Mouse (Mus musculus) hindbrain, embryonic 13.5 days (tissue): ENCODE measurements around the gene Megf11. TPM values are rescaled to one million over a fixed set of nuclear protein-coding genes. Genes with fewer than 3 reads are reported as not detected.

Source experiments
- ATAC-seq: fragments of 200-750 bp; cut with Nextera tagmentation; 2 replicates; pipeline ENCODE4 v1.8.0; 2017; ENCODE audit warnings: moderate TSS enrichment; ENCODE audit not compliant: low FRiP score
- H3K27ac ChIP-seq: fragments of 300-500 bp; sonication (generic); 2 replicates; pipeline ENCODE4 v1.5.1; 2015; ENCODE audit warnings: inconsistent platforms, mild to moderate bottlenecking, moderate library complexity
- H3K27me3 ChIP-seq: fragments of 300-500 bp; sonication (generic); 2 replicates; pipeline ENCODE4 v1.6.1; 2015; ENCODE audit warnings: mild to moderate bottlenecking, inconsistent platforms
- H3K36me3 ChIP-seq: fragments of 300-500 bp; sonication (generic); 2 replicates; pipeline ENCODE4 v1.6.1; 2015; ENCODE audit warnings: mild to moderate bottlenecking, inconsistent platforms
- H3K4me1 ChIP-seq: fragments of 300-500 bp; sonication (generic); replicated peaks from 2 replicates; pipeline ENCODE4 v1.6.1; 2015; ENCODE audit warnings: inconsistent platforms
- H3K4me2 ChIP-seq: fragments of 300-500 bp; sonication (generic); 2 replicates; pipeline ENCODE4 v1.6.1; 2015; ENCODE audit warnings: inconsistent platforms, mild to moderate bottlenecking, moderate library complexity
- H3K4me3 ChIP-seq: fragments of 300-500 bp; sonication (generic); 2 replicates; pipeline ENCODE4 v1.5.1; 2015; ENCODE audit warnings: mild to moderate bottlenecking, inconsistent platforms
- H3K9ac ChIP-seq: fragments of 300-500 bp; sonication (generic); 2 replicates; pipeline ENCODE4 v1.6.1; 2015; ENCODE audit warnings: mild to moderate bottlenecking, inconsistent platforms
- H3K9me3 ChIP-seq: fragments of 300-500 bp; sonication (generic); 2 replicates; pipeline ENCODE4 v1.6.1; 2016; ENCODE audit warnings: inconsistent platforms
- WGBS: fragments of 180-500 bp; shearing (Covaris S2); methylation state at CpG from one replicate; pipeline ENCODE4 v1.1.7; 2015; 5-methylcytosine and 5-hydroxymethylcytosine counted together
- polyA plus RNA-seq: library from polyadenylated mRNA; unstranded; fragments of >200 nt; fragmentation: Nextera tagmentation; extraction: Ambion mirVana; gene quantifications from 2 replicates; pipeline ENCODE4 v1.2.1, GENCODE M21; 2015

Gene Megf11
- polyA plus RNA-seq, 1 experiment from 2014 or later, result 15.7 TPM

- Histone ChIP-seq H3K9ac (no peak overlapping the region), H3K27ac (no peak overlapping the region), H3K4me1 (peaks cover 19% of the 10 kb centered on the region), H3K4me3 (no peak overlapping the region), H3K36me3 (peaks cover 4% of the 10 kb centered on the region; the same call in 1 of the 2 replicates), H3K4me2 (no peak overlapping the region), H3K27me3 (0 out of 2 replicates have a peak, but pooled peaks cover 3% of the 10 kb centered on the region), H3K9me3 (no peaks in the 10 kb centered on the region)
- WGBS, result 72% methylated on average over 8 of the region's 8 CpGs
- ATAC-seq, result no peak
Measured at GRCm38 (mm10) chr9:64402141-64402540, 16.7 kb downstream of the Megf11 start.

DNA sequence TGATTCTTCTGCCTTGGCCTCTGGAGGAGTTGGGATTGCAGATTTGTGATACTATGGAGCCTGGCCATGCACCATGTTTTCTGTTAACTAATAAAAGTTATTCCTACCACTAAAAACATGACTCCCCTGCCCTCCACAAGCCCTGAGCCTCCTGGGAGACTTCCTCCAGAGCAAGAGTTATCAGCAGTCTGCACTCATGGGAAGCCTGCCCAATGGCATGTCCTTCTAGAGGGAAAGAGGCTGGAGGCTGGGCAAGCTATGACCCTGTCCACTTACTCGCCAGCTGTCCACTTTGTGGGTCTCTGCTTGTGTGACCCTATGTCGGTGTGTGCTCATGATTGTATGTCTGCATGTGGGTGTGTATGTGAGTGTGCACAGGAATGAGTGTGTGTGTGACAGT is 21.4 kb downstream of the Megf11 start:
- H3K4me3 ChIP-seq, result no peak overlapping the region
- no peaks in the 10 kb centered on the region for H3K9me3 ChIP-seq
- H3K4me2 ChIP-seq, result no peak overlapping the region
- no peak overlapping the region for H3K9ac ChIP-seq
- peaks cover 4% of the 10 kb centered on the region; the same call in 1 of the 2 replicates for H3K36me3 ChIP-seq
- no peak overlapping the region for H3K27ac ChIP-seq
- 0 out of 2 replicates have a peak, but pooled peaks cover 4% of the 10 kb centered on the region for H3K27me3 ChIP-seq
- WGBS, result 84% methylated on average over 2 of the region's 2 CpGs
- no peak for ATAC-seq
- peaks cover 14% of the 10 kb centered on the region for H3K4me1 ChIP-seq

- Histone ChIP-seq H3K27ac (no peak overlapping the region), H3K9ac (no peak overlapping the region), H3K9me3 (no peaks in the 10 kb centered on the region), H3K27me3 (0 out of 2 replicates have a peak, but pooled peaks cover 4% of the 10 kb centered on the region), H3K36me3 (peaks cover 4% of the 10 kb centered on the region; the same call in 1 of the 2 replicates), H3K4me1 (peaks cover 14% of the 10 kb centered on the region), H3K4me2 (no peak overlapping the region), H3K4me3 (no peak overlapping the region)
- WGBS, result 85% methylated on average over 7 of the region's 7 CpGs
- no peak for ATAC-seq
Measured at GRCm38 (mm10) chr9:64407390-64407970, 22.1 kb downstream of the Megf11 start.

- WGBS, result 65% methylated on average over 8 of the region's 8 CpGs
Measured at GRCm38 (mm10) chr9:64408821-64409220, 23.4 kb downstream of the Megf11 start.

DNA sequence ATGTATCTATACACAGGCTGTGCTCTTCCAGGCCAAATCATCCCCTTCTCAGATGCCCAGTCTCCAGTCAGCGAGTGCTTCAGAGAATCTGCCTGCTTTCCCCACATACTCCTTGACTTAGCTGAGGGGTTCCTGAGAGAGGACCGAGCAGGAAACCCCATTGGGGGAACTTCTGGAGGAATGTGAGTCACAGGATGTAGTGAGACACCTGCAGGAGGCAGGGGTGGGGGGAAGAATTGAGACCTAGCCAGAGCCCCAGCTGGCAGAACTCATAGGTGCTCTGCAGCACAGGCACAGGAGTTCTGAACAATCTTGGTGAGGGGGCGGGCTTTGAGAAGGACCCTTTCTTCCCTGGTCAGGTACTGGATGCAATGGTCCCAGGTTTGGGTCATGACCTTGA is 35.0 kb downstream of the Megf11 start:
- no peak overlapping the region for H3K4me2 ChIP-seq
- H3K4me3 ChIP-seq, result no peak overlapping the region
- H3K27ac ChIP-seq, result no peak overlapping the region
- H3K36me3 ChIP-seq, result no peaks in the 10 kb centered on the region
- H3K9me3 ChIP-seq, result no peaks in the 10 kb centered on the region
- H3K27me3 ChIP-seq, result no peaks in the 10 kb centered on the region; the same call in 1 of the 2 replicates
- peaks cover 11% of the 10 kb centered on the region for H3K4me1 ChIP-seq
- WGBS, result 86% methylated on average over 3 of the region's 3 CpGs
- no peak overlapping the region for H3K9ac ChIP-seq
- no peak for ATAC-seq

More at GRCm38 (mm10) chr9:64408821-64409220, 23.4 kb downstream of the Megf11 start:
- Histone ChIP-seq H3K27ac (no peak overlapping the region), H3K9me3 (no peaks in the 10 kb centered on the region), H3K4me2 (no peak overlapping the region), H3K36me3 (peaks cover 4% of the 10 kb centered on the region; the same call in 1 of the 2 replicates), H3K4me3 (no peak overlapping the region), H3K27me3 (0 out of 2 replicates have a peak, but pooled peaks cover 4% of the 10 kb centered on the region), H3K4me1 (peaks cover 14% of the 10 kb centered on the region), H3K9ac (no peak overlapping the region)
- ATAC-seq, result no peak

GRCm38 (mm10) chr9:64421986-64422616 is 36.7 kb downstream of the Megf11 start:
- no peak for ATAC-seq
- Histone ChIP-seq H3K36me3 (no peaks in the 10 kb centered on the region), H3K27me3 (no peaks in the 10 kb centered on the region; the same call in 1 of the 2 replicates), H3K4me1 (peaks cover 11% of the 10 kb centered on the region), H3K27ac (peak overlapping the region; percentile 52; the same call in 1 of the 2 replicates), H3K4me3 (no peak overlapping the region), H3K4me2 (no peak overlapping the region), H3K9me3 (no peaks in the 10 kb centered on the region), H3K9ac (no peak overlapping the region)
- WGBS, result 73% methylated on average over 8 of the region's 8 CpGs

GRCm38 (mm10) chr9:64423912-64424311 is 38.5 kb downstream of the Megf11 start:
- 91% methylated on average over 1 of the region's 1 CpGs for WGBS
- Histone ChIP-seq H3K27ac (no peak overlapping the region), H3K4me1 (peaks cover 11% of the 10 kb centered on the region), H3K9ac (no peak overlapping the region), H3K27me3 (no peaks in the 10 kb centered on the region; the same call in 1 of the 2 replicates), H3K4me3 (no peak overlapping the region), H3K9me3 (no peaks in the 10 kb centered on the region), H3K36me3 (no peaks in the 10 kb centered on the region), H3K4me2 (no peak overlapping the region)
- no peak for ATAC-seq

GRCm38 (mm10) chr9:64436121-64436520 is 50.7 kb downstream of the Megf11 start:
- H3K4me2 ChIP-seq, result no peak overlapping the region
- WGBS, result 81% methylated on average over 2 of the region's 2 CpGs
- H3K36me3 ChIP-seq, result no peaks in the 10 kb centered on the region
- H3K4me3 ChIP-seq, result no peak overlapping the region
- H3K9me3 ChIP-seq, result no peaks in the 10 kb centered on the region
- no peaks in the 10 kb centered on the region for H3K27me3 ChIP-seq
- H3K27ac ChIP-seq, result no peak overlapping the region
- no peaks in the 10 kb centered on the region; the same call in 1 of the 2 replicates for H3K4me1 ChIP-seq
- ATAC-seq, result no peak
- H3K9ac ChIP-seq, result no peak overlapping the region

- Histone ChIP-seq H3K27ac (no peak overlapping the region), H3K4me1 (no peaks in the 10 kb centered on the region; the same call in 1 of the 2 replicates), H3K36me3 (no peaks in the 10 kb centered on the region), H3K4me3 (no peak overlapping the region), H3K4me2 (no peak overlapping the region), H3K9ac (no peak overlapping the region), H3K9me3 (no peaks in the 10 kb centered on the region), H3K27me3 (no peaks in the 10 kb centered on the region)
- no peak for ATAC-seq
- WGBS, result 88% methylated on average over 7 of the region's 7 CpGs
Measured at GRCm38 (mm10) chr9:64440101-64440500, 54.7 kb downstream of the Megf11 start.

- no peak for ATAC-seq
- peaks cover 34% of the 10 kb centered on the region for H3K4me1 ChIP-seq
Measured at GRCm38 (mm10) chr9:64445981-64446380, 60.6 kb downstream of the Megf11 start.

DNA sequence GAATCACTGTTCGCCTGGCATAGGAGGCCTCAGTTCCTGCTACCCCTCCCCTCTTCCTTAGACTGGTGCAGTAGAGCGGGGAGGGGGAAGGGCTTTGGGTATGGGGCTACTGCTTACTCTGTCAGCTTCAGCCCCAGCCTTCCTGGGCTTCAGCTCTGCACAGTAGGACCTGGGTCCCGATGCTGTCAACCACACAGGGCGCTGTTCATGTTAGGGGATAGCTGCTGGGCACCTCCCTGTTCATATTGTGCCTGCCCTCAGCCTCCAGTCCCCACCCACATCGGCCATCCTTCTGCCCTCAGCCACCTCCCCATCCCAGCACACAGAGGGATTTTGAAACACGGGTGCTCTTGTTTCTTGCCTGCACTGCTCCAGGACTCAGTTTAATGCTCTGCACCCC is 61.6 kb downstream of the Megf11 start:
- H3K4me2 ChIP-seq, result no peak overlapping the region
- ATAC-seq, result peak; percentile 55; the same call in 1 of the 2 replicates

More at GRCm38 (mm10) chr9:64445981-64446380, 60.6 kb downstream of the Megf11 start:
- 0 out of 2 replicates have a peak, but pooled peaks cover 7% of the 10 kb centered on the region for H3K27me3 ChIP-seq
- H3K9ac ChIP-seq, result no peak overlapping the region
- no peak overlapping the region for H3K4me2 ChIP-seq
- no peaks in the 10 kb centered on the region for H3K36me3 ChIP-seq
- 28% methylated on average over 1 of the region's 1 CpGs for WGBS
- H3K4me3 ChIP-seq, result no peak overlapping the region
- no peaks in the 10 kb centered on the region for H3K9me3 ChIP-seq
- H3K27ac ChIP-seq, result peak overlapping the region; percentile 23; the same call in 1 of the 2 replicates

GRCm38 (mm10) chr9:64447522-64447921 is 62.1 kb downstream of the Megf11 start:
- Histone ChIP-seq H3K9me3 (no peaks in the 10 kb centered on the region), H3K27ac (peak overlapping the region; percentile 45), H3K4me2 (no peak overlapping the region), H3K36me3 (no peaks in the 10 kb centered on the region), H3K4me3 (no peak overlapping the region), H3K9ac (0 out of 2 replicates have a peak overlapping the region, but pooled peaks have one; percentile 4), H3K4me1 (peaks cover 34% of the 10 kb centered on the region), H3K27me3 (0 out of 2 replicates have a peak, but pooled peaks cover 7% of the 10 kb centered on the region)
- ATAC-seq, result peak; percentile 29; the same call in 1 of the 2 replicates
- WGBS, result 50% methylated on average over 6 of the region's 6 CpGs

More for the DNA sequence above, 61.6 kb downstream of the Megf11 start:
- H3K9ac ChIP-seq, result no peak overlapping the region
- H3K36me3 ChIP-seq, result no peaks in the 10 kb centered on the region
- WGBS, result 34% methylated on average over 6 of the region's 6 CpGs
- 0 out of 2 replicates have a peak, but pooled peaks cover 7% of the 10 kb centered on the region for H3K27me3 ChIP-seq
- no peaks in the 10 kb centered on the region for H3K9me3 ChIP-seq
- no peak overlapping the region for H3K4me3 ChIP-seq
- H3K27ac ChIP-seq, result peak overlapping the region; percentile 45
- H3K4me1 ChIP-seq, result peaks cover 34% of the 10 kb centered on the region
